16 mouse cellular contexts compared by ENCODE assay signal in genomic region chr17:80701687-80702086, GRCm38 (mm10).
"Had no signal": no experiment of that assay in that cellular context is flagged by ENCODE, and none has a peak within 500 bp of the region (broad histone marks: within the 10 kb centered on the region; RNA-seq: fewer than 3 reads in every experiment).

No protein-coding gene starts in this region.

- H3K27ac ChIP-seq: limb, embryonic 12.5 days; liver, embryonic 13.5 days; lung, embryonic 15.5 days; macrophage; midbrain, embryonic 13.5 days; neural tube, embryonic 13.5 days; stomach, embryonic 15.5 days had no signal

- H3K9ac ChIP-seq: limb, embryonic 12.5 days; liver, embryonic 13.5 days; liver, postnatal 0 days; lung, embryonic 15.5 days; midbrain, embryonic 13.5 days; neural tube, embryonic 13.5 days; stomach, embryonic 15.5 days had no signal

- H3K36me3 ChIP-seq: limb, embryonic 12.5 days; liver, embryonic 13.5 days; lung, embryonic 15.5 days; midbrain, embryonic 13.5 days; neural tube, embryonic 13.5 days; stomach, embryonic 15.5 days had no signal

- DNase-seq: kidney, postnatal 25 days; layer of hippocampus, adult 9-11 months; liver; liver, embryonic 13.5 days; liver, postnatal 0 days; lung, postnatal 14 days; right cerebral cortex, postnatal 14 days; thymus, postnatal 4 days had no signal

- H3K4me3 ChIP-seq: limb, embryonic 12.5 days; liver, embryonic 13.5 days; lung, embryonic 15.5 days; megakaryocyte, embryonic 14.5 days; midbrain, embryonic 13.5 days; myocyte; neural tube, embryonic 13.5 days; stomach, embryonic 15.5 days had no signal

- H3K9me3 ChIP-seq: limb, embryonic 12.5 days; liver, embryonic 13.5 days; lung, embryonic 15.5 days; megakaryocyte, embryonic 14.5 days; midbrain, embryonic 13.5 days; neural tube, embryonic 13.5 days; stomach, embryonic 15.5 days had no signal

- H3K27me3 ChIP-seq: limb, embryonic 12.5 days; liver, embryonic 13.5 days; lung, embryonic 15.5 days; midbrain, embryonic 13.5 days; neural tube, embryonic 13.5 days; stomach, embryonic 15.5 days had no signal

- ATAC-seq: liver, postnatal 0 days; midbrain, embryonic 13.5 days had no signal

- H3K4me2 ChIP-seq: limb, embryonic 12.5 days; liver, embryonic 13.5 days; lung, embryonic 15.5 days; midbrain, embryonic 13.5 days; neural tube, embryonic 13.5 days; stomach, embryonic 15.5 days had no signal
